Mouse (Mus musculus): ENCODE results near the gene Cbfa2t3.

DNA sequence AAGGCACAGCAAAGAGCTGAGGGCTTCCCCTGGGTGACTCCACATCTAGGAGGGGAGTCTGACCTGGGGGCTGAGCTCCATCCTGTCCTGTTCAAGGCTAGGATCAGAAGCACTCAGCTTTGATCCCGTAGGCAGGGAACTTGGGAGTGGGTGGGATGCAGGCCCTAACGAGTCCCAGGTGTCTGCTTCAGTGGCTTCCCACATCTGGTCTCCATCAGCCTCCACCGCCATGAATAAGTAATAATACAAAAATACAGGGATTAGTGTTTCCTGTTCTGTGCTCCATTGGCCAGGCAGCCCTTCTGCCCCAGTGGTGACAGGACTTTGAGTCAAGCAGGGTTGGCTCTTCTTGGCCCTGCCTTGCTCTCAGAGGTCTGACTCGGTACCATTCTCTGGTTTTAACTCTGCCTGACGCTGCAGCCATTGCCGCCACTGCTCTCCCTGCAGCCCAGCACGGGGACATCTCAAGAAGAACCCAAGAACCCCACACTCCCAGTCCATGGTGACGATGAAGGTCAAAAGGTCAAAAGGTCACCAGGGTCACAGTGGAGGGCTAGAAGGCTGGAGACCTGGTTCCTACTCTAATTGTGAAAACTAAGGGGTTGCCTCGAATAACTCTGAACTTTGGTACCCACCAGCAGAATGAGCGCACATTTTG is 40.6 kb downstream of the Cbfa2t3 start:
- TF ChIP-seq CTCF (conservative IDR thresholded peaks at IDR 0.05; ENCODE audit: low read length) (no peak), NANOG (IDR thresholded peaks at IDR 0.05; ENCODE audit: borderline replicate concordance, low read length) (no peak), POU5F1 (IDR thresholded peaks at IDR 0.05; ENCODE audit: borderline replicate concordance, low read length) (no peak)

Data from E14TG2a.4 (cell line).